Mouse (Mus musculus) layer of hippocampus, adult 8-10 months (tissue): ENCODE data around the gene Angel2. TPM values are rescaled to one million over a fixed set of nuclear protein-coding genes. Genes with fewer than 3 reads are reported as not detected.
A peak's percentile ranks its signal among the peaks of the same experiment; 100 is the strongest.
"Not testable (repeated sequence)": the region's sequence is repeated elsewhere in the genome, so short reads cannot be mapped to it uniquely, and the experiment has no call there.

ENCODE experiments used
- DNase-seq, 2 experiments: peaks; one replicate each; pipeline ENCODE4 v3.0.0; 2022; ENCODE audit warnings: low spot score in 2 of 2
- total RNA-seq, 4 experiments: library from RNA; stranded (reverse); gene quantifications; 2 replicates each; pipeline ENCODE4 v1.2.4; 2022

The Angel2 gene
- total RNA-seq, result 10 to 100 TPM; 49.4 to 61.7 (median 58.3) TPM

DNA sequence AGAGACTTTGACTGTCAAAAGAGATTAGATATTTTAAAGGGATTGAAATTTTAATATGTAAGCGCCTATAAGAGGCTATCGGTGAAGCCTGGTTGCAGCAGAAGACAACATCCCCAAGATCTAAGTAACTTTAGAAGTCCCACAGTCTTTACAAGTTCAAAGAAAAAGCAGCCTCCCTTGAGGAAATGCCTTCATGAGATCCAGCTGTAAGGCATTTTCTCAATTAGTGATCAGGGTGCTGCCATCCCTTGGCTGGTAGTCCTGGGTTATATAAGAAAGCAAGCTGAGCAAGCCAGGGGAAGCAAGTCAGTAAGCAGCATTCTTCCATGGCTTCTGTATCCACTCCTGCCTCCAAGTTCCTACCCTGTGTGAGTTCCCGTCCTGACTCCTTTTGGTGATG, at the start of gene Angel2:
Angel2 (plus strand) TSS at position 301 of the 400 bp plus-strand sequence.
- not testable (repeated sequence) for DNase-seq

GRCm38 (mm10) chr1:190875751-190876150, 49.2 kb upstream of the Angel2 start:
- peak; percentile 32 to 59 for DNase-seq

GRCm38 (mm10) chr1:190880638-190881037, 44.3 kb upstream of the Angel2 start:
- no peak for DNase-seq

- DNase-seq, result peak in 1 of 2 experiments; percentile 52
These were observed 43.5 kb upstream of the Angel2 start for GRCm38 (mm10) chr1:190881422-190881821.

GRCm38 (mm10) chr1:190886014-190886413, 38.9 kb upstream of the Angel2 start:
- no peak for DNase-seq

DNA sequence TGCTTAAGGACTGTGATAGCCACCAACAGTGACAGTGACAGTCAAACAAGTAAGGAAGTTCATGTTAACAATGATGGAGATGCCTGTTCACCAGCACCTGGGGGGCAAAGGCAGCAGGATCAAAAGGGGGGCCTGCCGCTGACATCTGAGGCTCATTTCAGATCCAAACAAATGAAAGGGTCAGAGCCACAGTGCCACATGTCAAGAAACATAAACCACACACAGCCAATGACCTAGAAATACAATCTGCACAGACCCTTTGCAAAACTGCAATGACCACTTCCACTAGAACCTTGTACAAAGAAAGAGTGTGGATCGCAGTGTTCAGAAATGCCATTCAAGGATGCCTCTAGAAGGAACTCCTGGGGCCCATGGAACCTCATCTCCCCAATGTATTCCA, 36.9 kb upstream of the Angel2 start:
- DNase-seq, result no peak

DNA sequence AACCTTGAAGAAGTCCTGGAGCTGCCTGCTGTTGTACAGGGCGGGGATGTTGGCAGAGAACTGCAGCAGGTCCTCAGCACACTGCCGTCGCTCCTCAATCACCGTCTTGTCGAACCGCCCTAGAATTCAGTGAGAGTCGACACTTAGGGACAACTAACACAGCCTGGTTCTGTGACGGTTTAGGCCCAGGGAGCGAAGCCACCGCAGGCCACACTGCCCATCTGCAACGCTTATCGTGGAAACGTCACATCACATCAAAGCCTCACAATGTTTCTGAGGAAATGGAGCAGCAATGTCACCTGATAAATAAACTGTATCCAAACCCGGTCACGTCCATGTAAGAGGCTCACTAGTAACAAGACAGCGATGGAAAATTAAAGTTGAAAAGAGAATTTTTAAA, 36.3 kb upstream of the Angel2 start:
- DNase-seq, result no peak

DNA sequence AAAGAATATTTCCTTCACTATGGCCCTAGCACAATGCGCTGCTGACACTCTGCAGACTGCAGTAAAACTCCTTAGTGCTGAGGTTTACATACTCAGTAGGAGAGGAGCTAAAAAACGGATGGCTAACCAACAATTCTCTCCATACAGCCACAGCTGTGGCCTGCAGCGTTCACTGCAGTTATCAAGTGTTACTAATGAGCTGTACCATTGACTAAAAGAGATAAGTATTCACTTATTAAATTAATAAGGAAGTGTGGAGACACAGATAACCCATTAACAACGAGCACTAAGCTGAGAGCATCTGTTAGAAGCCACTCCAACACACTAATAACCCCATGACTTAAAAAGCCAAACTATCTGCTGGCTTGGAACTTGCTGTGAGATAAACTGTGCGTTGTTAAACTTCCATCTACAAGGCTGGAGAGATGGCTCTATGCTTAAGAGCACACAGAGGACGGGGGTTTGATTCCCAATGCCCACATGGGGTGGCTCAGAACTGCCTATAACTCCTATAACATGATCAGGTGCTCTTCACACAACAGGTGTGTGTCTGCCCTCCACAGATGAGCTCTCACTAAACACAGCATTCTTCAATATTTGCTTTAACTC, 31.2 kb upstream of the Angel2 start:
- no peak for DNase-seq

- no peak for DNase-seq
These were observed 26.7 kb upstream of the Angel2 start for GRCm38 (mm10) chr1:190898186-190898585.

GRCm38 (mm10) chr1:190898899-190899575, 25.9 kb upstream of the Angel2 start:
- DNase-seq, result no peak

DNA sequence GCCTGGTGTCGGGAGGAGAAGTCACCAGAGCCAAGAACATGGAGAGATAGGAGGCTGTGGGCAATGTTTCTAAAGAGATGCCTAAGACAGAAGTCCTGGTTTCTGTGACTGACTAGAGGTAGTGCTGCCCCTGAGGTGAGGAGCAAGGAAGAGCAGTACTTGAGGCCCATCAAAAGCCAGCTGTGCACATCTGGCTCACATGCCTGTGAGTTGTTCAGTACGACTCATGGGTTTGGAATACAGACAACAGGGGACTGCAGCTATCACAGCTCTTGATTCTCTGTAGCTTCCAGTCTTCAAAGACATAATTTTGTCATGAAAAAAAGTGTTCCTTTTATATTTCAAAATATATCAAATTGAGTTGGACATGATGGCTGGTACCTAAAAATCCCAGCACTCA, 23.8 kb upstream of the Angel2 start:
- no peak for DNase-seq

DNA sequence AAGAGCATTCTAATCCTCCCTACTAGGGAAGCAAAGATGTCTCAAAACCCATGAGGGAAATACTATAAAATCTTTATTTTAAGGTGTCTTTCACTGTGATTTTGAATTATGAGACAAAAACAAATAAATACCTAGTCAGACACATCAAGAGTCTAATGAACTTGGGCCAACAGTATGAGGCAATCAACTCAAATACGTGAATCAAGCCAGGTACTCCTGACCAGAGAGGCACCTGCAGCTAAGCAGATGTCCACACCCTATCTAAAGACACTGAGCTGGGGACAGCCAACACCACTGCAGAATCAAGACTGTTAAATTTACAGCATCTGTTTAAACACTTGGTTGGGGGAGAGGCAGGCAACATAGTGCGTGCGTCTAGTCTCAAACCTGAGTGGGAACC, 20.8 kb upstream of the Angel2 start:
- no peak for DNase-seq

- no peak for DNase-seq
These were observed 20.2 kb upstream of the Angel2 start for GRCm38 (mm10) chr1:190904714-190905113.

DNA sequence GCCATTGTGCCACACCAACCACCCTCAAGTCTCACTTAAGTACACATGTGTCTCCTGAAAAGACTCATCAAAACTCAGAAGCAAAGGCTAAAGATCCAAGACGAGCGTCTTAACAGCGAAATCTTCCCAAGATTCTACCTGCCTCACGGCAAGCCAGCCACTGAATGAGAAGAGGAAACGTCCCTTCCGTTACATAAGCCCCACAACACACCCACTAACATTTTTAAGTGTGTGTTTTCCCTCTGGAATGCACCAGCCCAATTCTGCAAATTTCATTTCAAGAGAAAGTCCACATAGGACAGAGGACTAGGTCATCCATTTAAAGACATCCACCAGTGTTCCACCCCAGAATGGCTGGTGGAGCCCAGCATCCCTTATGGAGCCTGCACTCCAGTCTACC, 14.1 kb upstream of the Angel2 start:
- no peak for DNase-seq

DNA sequence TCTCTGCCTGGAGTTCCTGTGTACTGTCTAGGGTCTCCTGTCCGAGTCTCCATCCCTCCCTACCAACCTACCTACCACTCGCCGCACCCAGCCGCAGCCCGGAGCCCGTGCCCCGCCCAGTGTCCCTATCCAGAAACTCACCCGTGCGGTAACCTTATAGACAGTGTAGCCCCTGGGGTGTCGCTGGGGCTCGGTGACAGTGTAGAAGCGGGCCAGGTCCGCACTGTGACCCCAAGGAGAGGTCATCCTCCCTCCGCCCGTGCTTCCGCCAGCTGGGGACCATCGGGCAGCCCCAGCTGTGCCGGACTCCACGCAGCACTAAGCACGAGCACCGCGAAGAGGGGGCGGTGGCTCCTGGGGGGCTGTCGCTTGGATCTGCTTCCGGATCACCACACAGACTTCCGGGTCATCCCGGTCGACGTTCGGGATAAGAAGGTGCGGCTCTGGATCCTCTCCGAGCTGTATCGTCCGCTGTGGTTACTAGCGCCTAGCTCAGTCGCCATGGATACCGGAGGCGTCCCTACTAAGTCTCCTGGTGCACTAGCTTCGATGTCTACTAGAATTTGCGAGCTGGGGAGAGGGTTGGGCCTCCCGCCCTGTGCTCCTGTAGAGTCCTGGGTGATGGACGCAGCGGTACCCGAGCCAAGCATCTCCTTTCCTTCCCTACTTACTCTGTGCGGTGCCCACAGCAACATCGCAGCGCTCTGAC, 13.3 kb upstream of the Angel2 start, which contains the start of gene Rps6kc1:
Rps6kc1 (minus strand) TSS at position 356 of the 709 bp plus-strand sequence.
- peak; percentile 77 to 83 for DNase-seq

DNA sequence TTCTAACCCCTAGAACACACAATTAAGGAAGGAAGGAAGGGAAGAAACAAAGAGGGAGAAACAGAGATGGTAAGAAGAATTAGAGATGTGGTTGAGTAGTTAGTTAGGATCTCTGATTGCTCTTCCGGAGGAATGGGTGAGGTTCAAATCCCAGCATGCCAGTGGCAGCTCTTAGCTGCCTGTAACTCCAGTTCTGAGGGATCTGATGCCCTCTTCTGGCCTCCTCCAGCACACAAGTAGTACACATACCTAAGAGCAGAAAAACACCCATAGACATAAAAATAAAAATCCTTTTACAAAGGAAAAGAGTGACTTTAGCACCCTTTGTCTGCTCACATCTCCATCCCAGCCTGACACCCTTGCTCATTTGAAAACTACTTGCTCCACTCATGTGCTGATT, 12.3 kb upstream of the Angel2 start:
- no peak for DNase-seq

DNA sequence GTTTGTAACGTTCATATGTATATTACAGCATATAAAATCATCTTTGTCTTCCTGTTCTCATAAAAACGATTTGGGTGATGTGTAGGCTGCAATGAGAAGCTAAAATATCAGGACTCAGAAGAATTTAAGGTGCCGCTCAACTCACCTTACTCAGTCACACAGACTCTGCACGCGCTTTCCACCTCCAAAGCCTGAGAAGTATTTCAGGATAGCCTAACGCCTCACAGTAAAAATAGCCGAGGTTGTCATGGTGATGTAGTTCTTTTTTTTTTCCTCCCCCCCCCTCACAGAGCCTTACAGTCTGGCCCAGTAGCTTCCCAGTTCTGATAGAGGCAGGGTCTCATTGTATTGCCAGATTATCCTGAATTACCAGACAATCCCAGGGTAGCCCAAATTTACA, 6.0 kb upstream of the Angel2 start:
- peak in 1 of 2 experiments; percentile 25 for DNase-seq

DNA sequence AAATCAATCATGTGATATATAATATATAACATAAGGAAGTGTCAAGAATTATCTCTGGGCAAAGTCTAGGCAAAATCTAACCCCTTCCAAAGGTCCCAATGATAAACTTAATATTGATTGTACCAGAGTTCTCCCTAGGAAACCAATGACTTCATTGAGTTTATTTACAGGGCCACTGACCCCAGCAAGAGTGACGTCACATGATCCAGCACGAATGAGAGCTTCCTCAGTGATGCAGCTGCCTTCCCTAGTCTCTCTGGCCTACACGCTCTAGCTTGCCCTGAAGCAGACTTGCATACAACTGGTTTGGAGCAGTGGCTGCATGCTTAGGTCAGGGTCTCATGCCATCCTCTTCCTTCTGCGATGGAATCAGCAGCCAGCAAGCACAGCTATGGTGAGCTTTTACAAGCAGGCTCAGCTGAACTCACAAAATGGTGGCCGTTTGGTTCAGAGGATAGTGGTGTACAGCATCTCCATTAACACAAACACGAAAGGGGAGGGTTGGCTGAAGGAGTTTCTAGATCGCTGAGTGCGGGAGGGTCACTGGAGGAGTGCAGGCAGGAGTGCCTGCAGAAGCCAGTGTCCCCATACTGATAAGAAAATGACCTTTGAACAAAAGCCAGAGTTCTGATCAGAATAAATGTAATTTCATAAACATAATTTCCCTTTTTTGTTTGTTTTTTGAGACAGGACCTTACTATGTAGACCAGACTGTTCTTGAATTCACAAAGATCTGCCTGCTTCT, 5.0 kb upstream of the Angel2 start:
- no peak for DNase-seq

- no peak for DNase-seq
These were observed 2.4 kb downstream of the Angel2 start for GRCm38 (mm10) chr1:190927311-190927710.

DNA sequence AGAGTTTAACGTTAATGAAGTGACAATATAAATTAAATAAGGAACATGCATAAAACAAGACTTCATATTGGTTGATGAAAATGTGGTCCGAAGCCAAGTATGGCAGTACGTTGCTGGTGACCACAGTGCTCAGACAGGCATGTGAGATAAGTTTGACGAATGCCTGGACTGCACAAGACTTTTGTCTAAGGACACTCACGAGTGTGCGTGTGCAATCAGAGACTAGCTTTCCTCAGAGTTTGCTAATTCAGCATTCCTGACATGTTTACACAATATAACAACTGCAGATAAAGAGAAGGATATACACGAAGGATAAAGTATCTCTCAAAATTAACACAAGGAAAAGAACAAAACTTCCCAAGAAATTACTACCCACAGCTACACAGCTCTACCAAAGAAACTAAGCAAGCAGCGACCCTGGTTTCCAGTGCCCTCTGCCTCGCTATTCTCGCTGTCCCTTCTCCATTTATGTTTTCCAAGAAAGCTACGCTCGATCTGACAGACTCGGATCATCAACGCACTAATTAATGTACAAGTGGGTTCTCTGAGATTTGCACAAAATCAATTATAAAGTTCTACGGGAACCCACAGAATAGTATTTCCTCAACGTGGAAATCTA, 2.9 kb downstream of the Angel2 start:
- DNase-seq, result no peak

- peak; percentile 96 to 97 for DNase-seq
These were observed 3.6 kb downstream of the Angel2 start for GRCm38 (mm10) chr1:190928370-190929009.
